Mouse (Mus musculus) small intestine, adult 2 months (tissue): ENCODE data around the gene Them5. TPM values are rescaled to one million over a fixed set of nuclear protein-coding genes. Genes with fewer than 3 reads are reported as not detected.

Experiments used
- H3K27ac ChIP-seq: fragments of 200-500 bp; 2 replicates; pipeline ENCODE4 v1.5.1; 2012; ENCODE audit warnings: low read depth, low read length, control low read depth, inconsistent platforms; ENCODE audit not compliant: insufficient read depth
- H3K27me3 ChIP-seq: fragments of 200-500 bp; 2 replicates; pipeline ENCODE4 v1.6.1; 2012; ENCODE audit warnings: mild to moderate bottlenecking, moderate library complexity, low read length, inconsistent platforms; ENCODE audit not compliant: control insufficient read depth, insufficient read depth
- H3K36me3 ChIP-seq: fragments of 200-500 bp; 2 replicates; pipeline ENCODE4 v1.6.1; 2012; ENCODE audit warnings: mild to moderate bottlenecking, low read length, control low read depth, inconsistent platforms; ENCODE audit not compliant: control insufficient read depth, insufficient read depth
- H3K4me1 ChIP-seq: fragments of 200-500 bp; 2 replicates; pipeline ENCODE4 v1.6.1; 2012; ENCODE audit warnings: low read length, inconsistent platforms, mixed read lengths; ENCODE audit not compliant: control insufficient read depth, insufficient read depth, insufficient read length
- H3K4me3 ChIP-seq: fragments of 200-500 bp; 2 replicates; pipeline ENCODE4 v1.5.1; 2012; ENCODE audit warnings: low read depth, mild to moderate bottlenecking, control low read depth, inconsistent platforms, low read length, moderate library complexity
- CTCF ChIP-seq: fragments of 200-500 bp; IDR thresholded peaks from 2 replicates; pipeline ENCODE4 v1.5.1; 2012; ENCODE audit warnings: low read depth, mild to moderate bottlenecking, control low read depth, inconsistent platforms, low read length, moderate library complexity, mixed read lengths; ENCODE audit not compliant: insufficient replicate concordance, insufficient read length; ENCODE audit errors: extremely low read depth
- POLR2A ChIP-seq: fragments of 200-500 bp; IDR thresholded peaks from 2 replicates; pipeline ENCODE4 v1.6.1; 2012; ENCODE audit warnings: low read depth, mild to moderate bottlenecking, control low read depth, inconsistent platforms, low read length, moderate library complexity
- WGBS: fragments of 180-500 bp; shearing (Covaris S2); methylation state at CpG from one replicate; pipeline ENCODE4 v1.1.7; 2018; 5-methylcytosine and 5-hydroxymethylcytosine counted together
- polyA plus RNA-seq: library from polyadenylated mRNA; depleted of rRNA; stranded (reverse); fragments of >200 nt; gene quantifications from 2 replicates; pipeline ENCODE4 v1.2.3, GENCODE M21; 2012; rRNA removed

Them5 gene
- not detected in 2 replicates for polyA plus RNA-seq

- 14% methylated on average over 3 of the region's 3 CpGs for WGBS
- H3K27ac ChIP-seq = no peak within 1 kb of the TSS
- TF ChIP-seq CTCF (no peak), POLR2A (no peak)
- H3K4me3 ChIP-seq = no peak within 1 kb of the TSS
- H3K36me3 ChIP-seq = no peaks in the 10 kb centered on the region
- peaks cover 2% of the 10 kb centered on the region; the same call in 1 of the 2 replicates for H3K4me1 ChIP-seq
- no peaks in the 10 kb centered on the region for H3K27me3 ChIP-seq
These were observed at the start of gene Them5 for GRCm38 (mm10) chr3:94341959-94342422. Gene Them5 (plus strand): TSS chr3:94342099.

- H3K27ac ChIP-seq = no peak overlapping the region
- no peak overlapping the region for H3K4me3 ChIP-seq
- WGBS = 65% methylated on average over 1 of the region's 1 CpGs
- H3K36me3 ChIP-seq = no peaks in the 10 kb centered on the region
- H3K27me3 ChIP-seq = no peaks in the 10 kb centered on the region
- TF ChIP-seq CTCF (no peak), POLR2A (no peak)
- no peaks in the 10 kb centered on the region for H3K4me1 ChIP-seq
These were observed 36.4 kb upstream of the Them5 start for GRCm38 (mm10) chr3:94305457-94305856.

GRCm38 (mm10) chr3:94306975-94307374 is 34.9 kb upstream of the Them5 start:
- H3K4me3 ChIP-seq = no peak overlapping the region
- H3K4me1 ChIP-seq = no peaks in the 10 kb centered on the region
- H3K27ac ChIP-seq = no peak overlapping the region
- TF ChIP-seq POLR2A (no peak), CTCF (no peak)
- H3K27me3 ChIP-seq = no peaks in the 10 kb centered on the region
- H3K36me3 ChIP-seq = no peaks in the 10 kb centered on the region

GRCm38 (mm10) chr3:94309633-94310363 is 32.1 kb upstream of the Them5 start, which contains the start of gene Them4:
Gene Them4 (plus strand): TSS chr3:94310089.
- WGBS = under 1% methylated on average over 47 of the region's 47 CpGs

GRCm38 (mm10) chr3:94310491-94310890 is 31.4 kb upstream of the Them5 start:
- H3K27me3 ChIP-seq = no peaks in the 10 kb centered on the region
- H3K4me1 ChIP-seq = no peaks in the 10 kb centered on the region
- H3K36me3 ChIP-seq = no peaks in the 10 kb centered on the region
- peak overlapping the region; percentile 84 for H3K4me3 ChIP-seq
- peak overlapping the region; percentile 97 for H3K27ac ChIP-seq
- TF ChIP-seq CTCF = no peak
- no peak for TF ChIP-seq POLR2A
- 14% methylated on average over 7 of the region's 7 CpGs for WGBS

More at GRCm38 (mm10) chr3:94309633-94310363, 32.1 kb upstream of the Them5 start, which contains the start of gene Them4:
- Histone ChIP-seq H3K36me3 (no peaks in the 10 kb centered on the region), H3K27ac (peak within 1 kb of the TSS; percentile 97), H3K4me1 (no peaks in the 10 kb centered on the region), H3K4me3 (peak within 1 kb of the TSS; percentile 84), H3K27me3 (no peaks in the 10 kb centered on the region)
- TF ChIP-seq CTCF (peak; percentile 13; the same call in 1 of the 2 replicates), POLR2A (no peak; the same call in none of the 2 replicates)

GRCm38 (mm10) chr3:94310911-94311310 is 31.0 kb upstream of the Them5 start:
- Histone ChIP-seq H3K27ac (peak overlapping the region; percentile 97), H3K4me1 (no peaks in the 10 kb centered on the region), H3K4me3 (no peak overlapping the region), H3K27me3 (no peaks in the 10 kb centered on the region), H3K36me3 (no peaks in the 10 kb centered on the region)
- TF ChIP-seq POLR2A (no peak), CTCF (no peak)
- 22% methylated on average over 6 of the region's 6 CpGs for WGBS

- 39% methylated on average over 4 of the region's 4 CpGs for WGBS
- no peaks in the 10 kb centered on the region for H3K27me3 ChIP-seq
- H3K27ac ChIP-seq = peak overlapping the region; percentile 65
- H3K4me1 ChIP-seq = no peaks in the 10 kb centered on the region
- H3K36me3 ChIP-seq = no peaks in the 10 kb centered on the region
- no peak overlapping the region for H3K4me3 ChIP-seq
- TF ChIP-seq CTCF (no peak), POLR2A (no peak)
These were observed 30.5 kb upstream of the Them5 start for GRCm38 (mm10) chr3:94311376-94311775.
